Mouse (Mus musculus): ENCODE measurements around the gene Acbd3. TPM values are rescaled to one million over a fixed set of nuclear protein-coding genes. Genes with fewer than 3 reads are reported as not detected.

Gene Acbd3
- total and polyA plus RNA-seq, 3 experiments: 14.5 to 23.5 (median 22.4) TPM

- Histone ChIP-seq H3K36me3 (replicated peaks in 1 of 2; ENCODE audit: control insufficient read depth in 1 of 2, insufficient read depth in 1 of 2, low read length in 1 of 2) (no peaks in the 10 kb centered on the region), H3K4me2 (ENCODE audit: insufficient read depth, low read depth, poor library complexity, severe bottlenecking) (no peak overlapping the region), H3K9me3 (replicated peaks; ENCODE audit: low read length) (peaks cover 4% of the 10 kb centered on the region), H3K27me3 (replicated peaks) (no peaks in the 10 kb centered on the region), H3K79me2 (replicated peaks; ENCODE audit: control insufficient read depth, extremely low read depth, insufficient read depth, poor library complexity, severe bottlenecking) (no peaks in the 10 kb centered on the region), H3K4me1 (ENCODE audit: control insufficient read depth in 1 of 2, insufficient read depth in 2 of 2) (peaks cover 2 to 4% of the 10 kb centered on the region in 2 experiments; a peak in 1 of 4 replicates), H3K9ac (ENCODE audit: insufficient read depth, low read depth) (no peak overlapping the region), H3K27ac (ENCODE audit: insufficient read depth, low read depth) (no peak overlapping the region), H3K4me3 (replicated peaks in 1 of 3; ENCODE audit: low read depth in 2 of 3, low read length in 2 of 3, poor library complexity in 1 of 3) (no peak overlapping the region)
- no peak for DNase-seq (ENCODE audit: extremely low read depth)
- in situ Hi-C loops (cut with MboI; ENCODE audit: low pct_ligation_motif_present, low pct_unique_long_range_greater_than_20kb, low sequenced_read_pairs) (no loop called here), dilution Hi-C loops (cut with MboI; ENCODE audit: extremely low pct_ligation_motif_present, extremely low pct_unique_long_range_greater_than_20kb, low sequenced_read_pairs) (no loop called here)
- TF ChIP-seq MAZ (IDR thresholded peaks at IDR 0.05; ENCODE audit: low read depth, low read length) (no peak), NELFE (IDR thresholded peaks at IDR 0.05; ENCODE audit: low read depth, low read length) (no peak), CTCF (conservative IDR thresholded peaks at IDR 0.05 in 1 of 2, IDR thresholded peaks at IDR 0.05 in 1 of 2; ENCODE audit: low read depth in 2 of 2, low read length in 2 of 2) (no peak), PAX5 (IDR thresholded peaks at IDR 0.05; ENCODE audit: low read length) (no peak), ZMIZ1 (IDR thresholded peaks at IDR 0.05; ENCODE audit: low read depth, low read length) (no peak), KAT2A (IDR thresholded peaks at IDR 0.05; ENCODE audit: insufficient replicate concordance, low read length) (no peak), MXI1 (IDR thresholded peaks at IDR 0.05; ENCODE audit: low read depth, low read length) (no peak), SIN3A (IDR thresholded peaks at IDR 0.05; ENCODE audit: low read length) (no peak), SMC3 (IDR thresholded peaks at IDR 0.05; ENCODE audit: low read depth, low read length) (no peak), E2F4 (IDR thresholded peaks at IDR 0.05; ENCODE audit: insufficient replicate concordance, low read depth, low read length) (no peak), RAD21 (IDR thresholded peaks at IDR 0.05; ENCODE audit: low read depth, low read length) (no peak), MYC (IDR thresholded peaks at IDR 0.05; ENCODE audit: low read depth, low read length) (no peak), CHD2 (IDR thresholded peaks at IDR 0.05; ENCODE audit: low read length) (no peak), GABPA (IDR thresholded peaks at IDR 0.05; ENCODE audit: insufficient replicate concordance, low read depth, low read length) (no peak), ZC3H11A (IDR thresholded peaks at IDR 0.05; ENCODE audit: low read depth, low read length) (no peak), RCOR1 (conservative IDR thresholded peaks at IDR 0.05; ENCODE audit: low read depth, low read length) (no peak), CHD1 (IDR thresholded peaks at IDR 0.05; ENCODE audit: low read depth, low read length) (no peak), ZNF384 (IDR thresholded peaks at IDR 0.05; ENCODE audit: low read depth, low read length) (no peak), BHLHE40 (IDR thresholded peaks at IDR 0.05; ENCODE audit: low read depth, low read length) (no peak)
Measured at GRCm38 (mm10) chr1:180698063-180698462, 27.8 kb upstream of the Acbd3 start.

GRCm38 (mm10) chr1:180703400-180703799 lies 22.4 kb upstream of the Acbd3 start:
- dilution Hi-C loops (cut with MboI; ENCODE audit: extremely low pct_ligation_motif_present, extremely low pct_unique_long_range_greater_than_20kb, low sequenced_read_pairs) (no loop called here), in situ Hi-C loops (cut with MboI; ENCODE audit: low pct_ligation_motif_present, low pct_unique_long_range_greater_than_20kb, low sequenced_read_pairs) (no loop called here)
- H3K27ac ChIP-seq (ENCODE audit: insufficient read depth, low read depth): no peak overlapping the region
- H3K9ac ChIP-seq (ENCODE audit: insufficient read depth, low read depth): no peak overlapping the region; the same call in 1 of the 2 replicates
- no peaks in the 10 kb centered on the region for H3K79me2 ChIP-seq (replicated peaks; ENCODE audit: control insufficient read depth, extremely low read depth, insufficient read depth, poor library complexity, severe bottlenecking)
- H3K4me1 ChIP-seq (ENCODE audit: control insufficient read depth in 1 of 2, insufficient read depth in 2 of 2): peaks cover 2 to 16% of the 10 kb centered on the region in 2 experiments; a peak in 2 of 4 replicates
- no peak for TF ChIP-seq E2F4 (IDR thresholded peaks at IDR 0.05; ENCODE audit: insufficient replicate concordance, low read depth, low read length)
- no peak for TF ChIP-seq IRF4 (IDR thresholded peaks at IDR 0.05; ENCODE audit: low read depth, low read length)
- TF ChIP-seq SMC3 (IDR thresholded peaks at IDR 0.05; ENCODE audit: low read depth, low read length): no peak
- no peak for TF ChIP-seq GABPA (IDR thresholded peaks at IDR 0.05; ENCODE audit: insufficient replicate concordance, low read depth, low read length)
- no peak for TF ChIP-seq RAD21 (IDR thresholded peaks at IDR 0.05; ENCODE audit: low read depth, low read length)
- no peak for TF ChIP-seq UBTF (IDR thresholded peaks at IDR 0.05; ENCODE audit: low read depth, low read length)
- TF ChIP-seq HCFC1 (IDR thresholded peaks at IDR 0.05; ENCODE audit: low read depth, low read length): no peak
- no peak for TF ChIP-seq POLR2A (IDR thresholded peaks at IDR 0.05; ENCODE audit: low read depth, low read length)
- no peak for TF ChIP-seq ETS1 (conservative IDR thresholded peaks at IDR 0.05; ENCODE audit: low read depth, low read length)
- TF ChIP-seq NELFE (IDR thresholded peaks at IDR 0.05; ENCODE audit: low read depth, low read length): no peak
- TF ChIP-seq TBP (conservative IDR thresholded peaks at IDR 0.05; ENCODE audit: low read depth, low read length): no peak
- TF ChIP-seq CHD2 (IDR thresholded peaks at IDR 0.05; ENCODE audit: low read length): no peak
- no peak overlapping the region for H3K4me3 ChIP-seq (replicated peaks in 1 of 3; ENCODE audit: low read depth in 2 of 3, low read length in 2 of 3, poor library complexity in 1 of 3)
- no peaks in the 10 kb centered on the region for H3K27me3 ChIP-seq (replicated peaks)
- no peaks in the 10 kb centered on the region for H3K36me3 ChIP-seq (replicated peaks in 1 of 2; ENCODE audit: control insufficient read depth in 1 of 2, insufficient read depth in 1 of 2, low read length in 1 of 2)
- DNase-seq (ENCODE audit: extremely low read depth): no peak
- H3K4me2 ChIP-seq (ENCODE audit: insufficient read depth, low read depth, poor library complexity, severe bottlenecking): peak overlapping the region; percentile 47
- H3K9me3 ChIP-seq (replicated peaks; ENCODE audit: low read length): no peaks in the 10 kb centered on the region
